24 mouse cellular contexts compared by ENCODE assay signal in the genomic region with DNA sequence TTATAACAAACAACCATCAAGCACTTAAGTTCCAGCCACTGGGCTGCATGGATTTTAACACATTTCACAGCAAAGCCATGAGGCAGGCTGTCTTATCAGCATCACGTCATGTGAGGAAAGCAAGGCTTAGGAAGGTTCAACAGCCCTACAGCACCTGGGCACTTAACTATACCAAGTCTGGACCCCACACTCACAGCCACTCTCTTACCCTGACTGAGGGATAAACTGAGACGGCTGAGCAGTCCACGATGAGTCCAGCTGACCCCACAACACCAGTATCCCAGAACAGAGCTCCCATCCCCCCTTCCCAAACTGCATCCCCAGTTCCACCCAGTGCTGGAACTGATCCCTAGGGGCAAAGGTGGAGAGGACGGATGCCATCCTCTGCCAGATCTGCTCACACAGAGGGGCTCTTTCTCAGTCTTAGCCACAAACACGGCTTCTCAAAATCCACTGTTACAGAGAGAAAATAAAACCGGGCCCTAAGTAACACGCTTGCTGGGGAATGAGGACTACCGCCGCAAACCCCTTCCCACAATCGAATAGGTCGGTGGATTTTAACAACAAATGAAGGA.
"Had no signal": no experiment of that assay in that cellular context is flagged by ENCODE, and none has a peak within 500 bp of the region (broad histone marks: within the 10 kb centered on the region; RNA-seq: fewer than 3 reads in every experiment).

No protein-coding gene starts in this region.

- H3K4me1 ChIP-seq: liver, embryonic 12.5 days had no signal

- H3K36me3 ChIP-seq: heart, embryonic 13.5 days; heart, embryonic 15.5 days; hindbrain, embryonic 13.5 days; hindbrain, embryonic 15.5 days; intestine, embryonic 15.5 days; limb, embryonic 10.5 days; limb, embryonic 12.5 days; liver, embryonic 12.5 days had no signal

- H3K4me2 ChIP-seq: heart, embryonic 13.5 days; heart, embryonic 15.5 days; hindbrain, embryonic 13.5 days; hindbrain, embryonic 15.5 days; intestine, embryonic 15.5 days; limb, embryonic 12.5 days; liver, embryonic 12.5 days had no signal

- ATAC-seq: hindbrain, postnatal 0 days; inflammation-experienced regulatory T-cells, adult 6 months; intestine, embryonic 15.5 days; intestine, postnatal 0 days; liver, embryonic 12.5 days had no signal

- DNase-seq: gastrocnemius, postnatal 14 days; gastrocnemius, postnatal 36 days; heart, adult 2 months; heart, postnatal 14 days; heart, postnatal 36 days; kidney, adult 18-20 months; kidney, adult 8-10 months; kidney, postnatal 10 days; kidney, postnatal 25 days; kidney, postnatal 4 days had no signal

- H3K27ac ChIP-seq: heart, adult 2 months; heart, embryonic 13.5 days; heart, embryonic 15.5 days; hindbrain, embryonic 13.5 days; hindbrain, embryonic 15.5 days; hindbrain, postnatal 0 days; intestine, embryonic 15.5 days; layer of hippocampus, adult 2 months; left cerebral cortex, adult 2 months; limb, embryonic 10.5 days; limb, embryonic 12.5 days; liver, embryonic 12.5 days; liver, embryonic 14.5 days had no signal

- H3K4me3 ChIP-seq: heart, adult 2 months; heart, embryonic 13.5 days; heart, embryonic 15.5 days; hindbrain, embryonic 13.5 days; hindbrain, embryonic 15.5 days; intestine, embryonic 15.5 days; layer of hippocampus, adult 2 months; left cerebral cortex, adult 2 months; limb, embryonic 10.5 days; limb, embryonic 12.5 days; liver, embryonic 12.5 days had no signal

- H3K9me3 ChIP-seq: heart, embryonic 13.5 days; heart, embryonic 15.5 days; hindbrain, embryonic 13.5 days; hindbrain, embryonic 15.5 days; intestine, embryonic 15.5 days; limb, embryonic 10.5 days; limb, embryonic 12.5 days; liver, embryonic 12.5 days had no signal

- H3K27me3 ChIP-seq: heart, embryonic 13.5 days; heart, embryonic 15.5 days; hindbrain, embryonic 13.5 days; hindbrain, embryonic 15.5 days; intestine, embryonic 15.5 days had no signal

- H3K9ac ChIP-seq: heart, embryonic 13.5 days; heart, embryonic 15.5 days; hindbrain, embryonic 13.5 days; hindbrain, embryonic 15.5 days; intestine, embryonic 15.5 days; limb, embryonic 12.5 days; liver, embryonic 12.5 days; liver, embryonic 14.5 days had no signal
